Mouse (Mus musculus) ovary, postnatal 10 days (tissue): ENCODE measurements around the gene Gm13723.

Experiments
- DNase-seq: peaks from one replicate; pipeline ENCODE4 v3.0.0; 2022; ENCODE audit warnings: low spot score

Gene Gm13723

GRCm38 (mm10) chr2:86874702-86875101 lies at the start of gene Gm13723:
Gene Gm13723 (minus strand): TSS chr2:86874802.
- no peak for DNase-seq

- no peak for DNase-seq
Observed at GRCm38 (mm10) chr2:86905647-86906046, 31.0 kb upstream of the Gm13723 start.

GRCm38 (mm10) chr2:86892116-86892515 lies 17.5 kb upstream of the Gm13723 start, which contains the start of gene Olfr1097:
Gene Olfr1097 (minus strand): TSS chr2:86892216.
- no peak for DNase-seq

- DNase-seq: no peak
Observed at GRCm38 (mm10) chr2:86851596-86851995, 23.0 kb downstream of the Gm13723 start, which contains the start of gene Olfr1095. Gene Olfr1095 (minus strand): TSS chr2:86851696.

- no peak for DNase-seq
Observed at GRCm38 (mm10) chr2:86824363-86824762, 50.2 kb downstream of the Gm13723 start, which contains the start of gene Olfr1094. Gene Olfr1094 (plus strand): TSS chr2:86824663.
